Mouse (Mus musculus) heart, postnatal 10 days (tissue): ENCODE data around the gene Zdhhc14. TPM values are rescaled to one million over a fixed set of nuclear protein-coding genes. Genes with fewer than 3 reads are reported as not detected.

Source experiments
- DNase-seq, 2 experiments: peaks; one replicate each; pipeline ENCODE4 v3.0.0; 2021
- intact Hi-C: fragments of 180-260 bp; cut with DNase I; formaldehyde crosslinking; loops from one replicate; pipeline ENCODE4 v1.15.1; 2025
- total RNA-seq, 2 experiments: library from RNA; stranded (reverse); gene quantifications; 2 replicates each; pipeline ENCODE4 v1.2.3; 2021

Gene Zdhhc14
- total RNA-seq, 2 experiments from 2014 or later: 3.6 TPM

- intact Hi-C loops: no loop called here
- DNase-seq: no peak
Measured at GRCm38 (mm10) chr17:5650124-5650523, 157.8 kb downstream of the Zdhhc14 start.

GRCm38 (mm10) chr17:5650642-5651041 is 158.3 kb downstream of the Zdhhc14 start:
- no peak for DNase-seq
- intact Hi-C loops: no loop called here

- DNase-seq: no peak
- intact Hi-C loops: no loop called here
Measured at GRCm38 (mm10) chr17:5651551-5651950, 159.2 kb downstream of the Zdhhc14 start.

DNA sequence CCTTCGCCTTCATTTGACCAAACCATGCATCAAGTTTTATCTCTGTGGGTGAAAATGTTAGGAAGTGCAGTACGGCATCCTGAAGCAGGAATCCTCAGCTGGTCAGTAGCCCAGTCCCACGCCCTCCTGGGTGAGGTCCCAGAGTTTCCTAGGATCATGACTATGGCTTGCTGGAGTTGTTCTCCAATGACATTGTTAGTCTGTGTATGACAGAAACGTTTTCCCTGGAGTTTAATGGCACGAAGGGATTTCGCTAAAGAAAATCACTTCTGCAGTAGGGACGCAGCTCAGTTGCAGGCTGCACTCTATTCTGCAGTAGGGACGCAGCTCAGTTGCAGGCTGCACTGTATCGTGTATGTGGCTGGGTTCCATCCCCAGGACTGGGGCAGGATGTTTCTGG is 161.6 kb downstream of the Zdhhc14 start:
- peak; percentile 23 to 48 for DNase-seq
- intact Hi-C loops: no loop called here

GRCm38 (mm10) chr17:5655536-5655935 is 163.2 kb downstream of the Zdhhc14 start:
- intact Hi-C loops: no loop called here
- DNase-seq: no peak

DNA sequence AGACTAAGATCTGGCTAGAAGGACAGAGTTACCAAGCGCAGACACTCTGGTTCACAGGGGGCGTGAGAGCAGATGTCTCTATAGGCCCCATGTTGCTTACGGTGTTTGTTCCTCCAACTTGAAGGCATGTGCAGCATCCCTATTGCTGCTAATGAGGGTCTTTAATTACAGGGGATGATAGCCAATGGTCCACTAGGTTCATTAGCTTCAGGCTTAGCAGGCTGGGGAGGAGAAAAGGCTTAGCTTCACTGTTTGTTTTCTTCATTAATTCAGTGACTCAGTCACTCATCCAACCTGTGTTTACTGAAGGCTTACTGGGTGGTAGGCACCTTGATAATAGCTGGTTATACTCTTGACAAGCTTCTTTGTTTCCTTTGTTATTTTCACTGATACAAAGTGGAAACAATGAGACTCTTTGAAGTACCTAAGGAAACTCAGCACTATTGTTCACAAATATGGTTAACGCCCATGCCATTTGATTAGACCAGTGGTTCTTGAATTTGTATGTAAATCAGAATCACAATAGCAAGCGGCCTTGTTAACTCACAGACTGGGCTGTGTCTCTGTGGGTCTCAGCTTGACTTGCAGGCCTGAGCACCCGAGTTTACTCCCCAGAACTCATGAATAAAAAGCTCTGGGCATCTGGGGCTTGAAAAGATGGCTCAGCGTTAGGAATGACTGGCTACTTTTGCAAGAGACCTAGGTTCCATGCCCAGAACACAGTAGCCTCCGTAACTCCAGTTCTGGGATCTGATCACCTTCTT is 168.1 kb downstream of the Zdhhc14 start:
- intact Hi-C loops: no loop called here
- DNase-seq: no peak

DNA sequence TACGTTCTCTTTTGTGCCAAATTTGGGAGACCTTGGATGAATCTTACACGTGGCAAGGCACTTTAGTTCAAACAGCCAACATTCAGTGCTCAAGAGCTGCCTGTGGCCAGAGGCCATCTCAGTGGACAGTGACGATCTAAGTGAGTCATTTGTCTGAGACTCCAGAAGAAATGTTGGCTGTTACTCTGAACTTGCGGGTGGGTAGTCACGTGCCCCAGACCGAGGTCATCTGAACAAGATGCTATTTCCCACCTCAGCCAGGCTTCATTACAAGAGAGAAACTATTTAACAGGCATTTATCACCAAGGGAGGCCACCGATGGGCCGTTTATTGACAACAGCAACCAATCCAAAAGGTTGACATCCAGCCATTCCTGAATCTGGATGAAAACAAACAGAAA is 174.3 kb downstream of the Zdhhc14 start:
- intact Hi-C loops: no loop called here
- DNase-seq: no peak

- intact Hi-C loops: no loop called here
- DNase-seq: no peak
Measured at GRCm38 (mm10) chr17:5668456-5668855, 176.1 kb downstream of the Zdhhc14 start.

- no peak for DNase-seq
- intact Hi-C loops: no loop called here
Measured at GRCm38 (mm10) chr17:5668981-5669380, 176.6 kb downstream of the Zdhhc14 start.

- intact Hi-C loops: no loop called here
- no peak for DNase-seq
Measured at GRCm38 (mm10) chr17:5675951-5676350, 183.6 kb downstream of the Zdhhc14 start.

GRCm38 (mm10) chr17:5679315-5679714 is 187.0 kb downstream of the Zdhhc14 start:
- no peak for DNase-seq
- intact Hi-C loops: no loop called here

DNA sequence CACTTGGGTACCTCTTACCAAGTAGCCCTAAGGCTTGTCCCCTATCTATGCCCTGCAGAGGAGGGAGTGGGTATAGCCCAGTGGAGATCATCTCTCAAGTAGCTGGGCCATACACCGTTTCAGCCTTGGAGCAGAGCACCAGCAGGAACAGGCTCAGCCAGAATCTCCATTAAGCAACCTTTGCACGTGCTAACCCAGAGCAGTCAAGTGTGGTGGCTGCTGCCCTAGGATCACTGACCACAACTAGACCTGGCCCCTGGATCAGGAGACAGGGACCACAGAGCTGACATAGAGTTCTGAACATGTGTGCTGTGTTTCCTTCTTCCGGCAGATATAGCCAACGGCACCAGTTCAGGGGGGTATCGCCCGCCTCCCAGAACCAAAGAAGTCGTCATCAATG is 193.0 kb downstream of the Zdhhc14 start:
- intact Hi-C loops: no loop called here
- DNase-seq: no peak

DNA sequence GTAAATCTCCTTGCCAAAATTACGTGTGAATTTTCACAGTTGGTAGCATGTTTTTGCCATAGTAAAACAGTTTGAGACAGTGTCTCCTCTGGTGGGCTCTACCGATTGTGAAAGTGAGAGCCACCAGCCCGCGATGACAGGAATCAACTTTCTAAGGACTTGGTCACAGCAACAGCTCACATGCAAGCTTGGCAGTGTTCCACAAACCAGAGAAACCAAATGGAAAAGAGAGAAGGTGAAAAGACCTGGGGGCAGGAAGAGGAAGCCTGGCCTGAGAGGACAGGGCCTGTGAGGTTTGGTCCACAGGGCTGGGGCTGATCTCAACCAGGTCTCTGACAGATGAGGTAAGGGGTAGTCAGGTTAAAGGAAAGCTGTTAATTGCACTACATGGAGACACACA is 195.5 kb downstream of the Zdhhc14 start:
- DNase-seq: peak; percentile 40 to 51
- intact Hi-C loops: no loop called here

DNA sequence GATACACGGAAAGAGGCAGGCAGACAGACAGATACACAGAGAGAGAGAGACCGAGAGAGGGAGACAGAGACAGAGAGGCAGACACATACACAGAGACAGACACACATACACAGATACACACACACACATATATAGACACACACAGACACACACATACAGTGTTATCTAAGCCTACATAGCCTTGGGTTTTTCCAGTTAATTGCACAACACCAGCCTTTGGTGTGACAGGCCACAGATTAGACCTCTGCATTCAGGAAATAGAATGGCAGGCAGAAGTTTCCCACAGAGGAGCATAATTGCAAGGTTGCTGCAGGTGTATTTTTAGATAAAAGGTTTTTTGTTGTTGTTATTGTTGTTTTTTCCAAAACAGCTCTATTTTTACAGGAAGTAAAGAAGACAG is 195.9 kb downstream of the Zdhhc14 start:
- DNase-seq: no peak

DNA sequence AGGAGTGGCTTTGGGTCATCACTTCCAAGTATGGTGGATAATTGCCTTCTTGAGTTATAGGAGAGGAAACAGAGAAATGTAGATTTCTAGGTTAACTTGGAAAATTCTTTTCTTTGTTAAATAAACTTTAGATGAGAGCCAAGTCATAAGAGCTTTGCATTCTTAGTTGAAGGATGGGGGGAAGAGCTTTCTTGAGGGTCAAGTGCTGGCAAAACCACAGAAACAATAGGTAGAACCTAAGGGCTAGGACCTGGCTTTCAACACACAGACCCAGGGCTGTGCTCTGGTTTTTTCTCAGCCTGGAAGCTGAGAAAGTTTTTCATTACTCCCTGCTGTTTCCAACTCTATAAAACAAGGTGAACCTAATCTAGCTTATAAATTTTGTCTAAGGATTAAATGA is 196.3 kb downstream of the Zdhhc14 start:
- intact Hi-C loops: no loop called here
- no peak for DNase-seq

More for the DNA sequence above, 195.9 kb downstream of the Zdhhc14 start:
- intact Hi-C loops: no loop called here

GRCm38 (mm10) chr17:5690746-5691535 is 198.6 kb downstream of the Zdhhc14 start:
- intact Hi-C loops: no loop called here
- no peak for DNase-seq

- peak; percentile 35 to 38 for DNase-seq
- intact Hi-C loops: no loop called here
Measured at GRCm38 (mm10) chr17:5692661-5693060, 200.3 kb downstream of the Zdhhc14 start.

- intact Hi-C loops: no loop called here
Measured at GRCm38 (mm10) chr17:5693256-5693655, 200.9 kb downstream of the Zdhhc14 start.

GRCm38 (mm10) chr17:5698447-5699096 is 206.2 kb downstream of the Zdhhc14 start:
- peak; percentile 44 to 60 for DNase-seq
- intact Hi-C loops: no loop called here

More at GRCm38 (mm10) chr17:5693256-5693655, 200.9 kb downstream of the Zdhhc14 start:
- peak in 1 of 2 experiments; percentile 34 for DNase-seq

GRCm38 (mm10) chr17:5710320-5711104 is 218.2 kb downstream of the Zdhhc14 start:
- intact Hi-C loops: no loop called here
- no peak for DNase-seq

- intact Hi-C loops: no loop called here
- DNase-seq: no peak
Measured at GRCm38 (mm10) chr17:5711861-5712260, 219.5 kb downstream of the Zdhhc14 start.
